Mouse (Mus musculus) mesoderm, embryonic 11.5 days (tissue): ENCODE results near the gene Cdr2l.
A peak's percentile ranks its signal among the peaks of the same experiment; 100 is the strongest.
"Not testable (repeated sequence)": the region's sequence is repeated elsewhere in the genome, so short reads cannot be mapped to it uniquely, and the experiment has no call there.

Source experiments
- DNase-seq: peaks from one replicate; pipeline ENCODE4 v3.0.0-alpha.2; 2012; ENCODE audit warnings: low read depth, low spot score

Cdr2l gene

GRCm38 (mm10) chr11:115371354-115371753, 10.4 kb upstream of the Cdr2l start:
- no peak for DNase-seq

GRCm38 (mm10) chr11:115372015-115372414, 9.7 kb upstream of the Cdr2l start:
- DNase-seq = no peak

- DNase-seq = no peak
Observed at GRCm38 (mm10) chr11:115372737-115373136, 9.0 kb upstream of the Cdr2l start.

- DNase-seq = no peak
Observed at GRCm38 (mm10) chr11:115373805-115374694, 7.7 kb upstream of the Cdr2l start.

GRCm38 (mm10) chr11:115374695-115375425, 6.9 kb upstream of the Cdr2l start:
- no peak for DNase-seq

- no peak for DNase-seq
Observed at GRCm38 (mm10) chr11:115376722-115377121, 5.0 kb upstream of the Cdr2l start.

- no peak for DNase-seq
Observed at GRCm38 (mm10) chr11:115377254-115377653, 4.5 kb upstream of the Cdr2l start.

- no peak for DNase-seq
Observed at GRCm38 (mm10) chr11:115377854-115378253, 3.9 kb upstream of the Cdr2l start.

GRCm38 (mm10) chr11:115381276-115381675, 440 bp upstream of the Cdr2l start:
- DNase-seq = no peak

GRCm38 (mm10) chr11:115382891-115383290, 1.2 kb downstream of the Cdr2l start:
- no peak for DNase-seq

GRCm38 (mm10) chr11:115383701-115384474, 2.2 kb downstream of the Cdr2l start:
- no peak for DNase-seq

- no peak for DNase-seq
Observed at GRCm38 (mm10) chr11:115384587-115384986, 2.9 kb downstream of the Cdr2l start.

GRCm38 (mm10) chr11:115386859-115387258, 5.1 kb downstream of the Cdr2l start:
- DNase-seq = not testable (repeated sequence)

GRCm38 (mm10) chr11:115391358-115391757, 9.6 kb downstream of the Cdr2l start:
- no peak for DNase-seq

GRCm38 (mm10) chr11:115393721-115394325, 12.1 kb downstream of the Cdr2l start:
- no peak for DNase-seq

GRCm38 (mm10) chr11:115398085-115398484, 16.4 kb downstream of the Cdr2l start:
- no peak for DNase-seq

GRCm38 (mm10) chr11:115400126-115400525, 18.4 kb downstream of the Cdr2l start:
- no peak for DNase-seq

GRCm38 (mm10) chr11:115400630-115401391, 19.1 kb downstream of the Cdr2l start:
- peak; percentile 12 for DNase-seq

- DNase-seq = peak; percentile 88
Observed at GRCm38 (mm10) chr11:115403338-115404124, 21.8 kb downstream of the Cdr2l start, which contains the start of gene Mrpl58. TSS of gene Mrpl58 (plus strand) at chr11:115403752.

GRCm38 (mm10) chr11:115405723-115406122, 24.0 kb downstream of the Cdr2l start:
- no peak for DNase-seq
